Mouse (Mus musculus) midbrain, embryonic 10.5 days (tissue): ENCODE measurements at regions not wholly inside any gene's neighbourhood (a gene's known extent, or its start where the extent isn't known, plus 50 kb on each side); places are given as distances from the start of the nearest gene placed in this dataset.
"Not testable (repeated sequence)": the region's sequence is repeated elsewhere in the genome, so short reads cannot be mapped to it uniquely, and the experiment has no call there.

ENCODE experiments used
- DNase-seq: peaks from one replicate; pipeline ENCODE4 v3.0.0-alpha.2; 2017; ENCODE audit warnings: low spot score
- H3K27ac ChIP-seq: fragments of 300-500 bp; sonication (generic); replicated peaks from 2 replicates; pipeline ENCODE4 v1.5.1; 2016; ENCODE audit warnings: mild to moderate bottlenecking
- H3K27me3 ChIP-seq: fragments of 300-500 bp; sonication (generic); 2 replicates; pipeline ENCODE4 v1.6.1; 2016; ENCODE audit warnings: low read depth, mild to moderate bottlenecking; ENCODE audit not compliant: poor library complexity, severe bottlenecking
- H3K36me3 ChIP-seq: fragments of 300-500 bp; sonication (generic); 2 replicates; pipeline ENCODE4 v1.6.1; 2016; ENCODE audit warnings: mild to moderate bottlenecking, moderate library complexity
- H3K4me1 ChIP-seq: fragments of 300-500 bp; sonication (generic); 2 replicates; pipeline ENCODE4 v1.6.1; 2016
- H3K4me3 ChIP-seq: fragments of 300-500 bp; sonication (generic); 2 replicates; pipeline ENCODE4 v1.5.1; 2016; ENCODE audit warnings: mild to moderate bottlenecking, moderate library complexity
- H3K9me3 ChIP-seq: fragments of 300-500 bp; sonication (generic); replicated peaks from 2 replicates; pipeline ENCODE4 v1.6.1; 2016; ENCODE audit warnings: mild to moderate bottlenecking
- WGBS: fragments of 180-500 bp; shearing (Covaris S2); methylation state at CpG from one replicate; pipeline ENCODE4 v1.1.7; 2016; 5-methylcytosine and 5-hydroxymethylcytosine counted together

GRCm38 (mm10) chrX:97141170-97142085 is 69.0 kb downstream of the Pgr15l start:
- H3K4me3 ChIP-seq = peak overlapping the region; percentile 38; the same call in 1 of the 2 replicates
- not testable (repeated sequence) for H3K27ac ChIP-seq, H3K36me3 ChIP-seq, H3K4me1 ChIP-seq, H3K9me3 ChIP-seq, H3K27me3 ChIP-seq
- WGBS = 40% methylated on average over 18 of the region's 27 CpGs
- peak; percentile 11 for DNase-seq

GRCm38 (mm10) chrX:97142237-97142636 is 69.8 kb downstream of the Pgr15l start:
- no peak for DNase-seq
- Histone ChIP-seq H3K36me3 (no peaks in the 10 kb centered on the region), H3K4me3 (peak overlapping the region; percentile 38), H3K27ac (no peak overlapping the region), H3K27me3 (no peaks in the 10 kb centered on the region), H3K4me1 (no peaks in the 10 kb centered on the region), H3K9me3 (no peaks in the 10 kb centered on the region)

GRCm38 (mm10) chrX:97156155-97156554 is 83.8 kb downstream of the Pgr15l start:
- H3K4me3 ChIP-seq = no peak overlapping the region
- DNase-seq = no peak
- 86% methylated on average over 2 of the region's 2 CpGs for WGBS
- H3K27ac ChIP-seq = no peak overlapping the region
- no peaks in the 10 kb centered on the region for H3K9me3 ChIP-seq
- no peaks in the 10 kb centered on the region for H3K27me3 ChIP-seq
- H3K4me1 ChIP-seq = no peaks in the 10 kb centered on the region
- H3K36me3 ChIP-seq = no peaks in the 10 kb centered on the region
